Mouse (Mus musculus): Measurements from ENCODE around the gene Stat2.

The Stat2 gene

GRCm38 (mm10) chr10:128270287-128270841 is at the start of gene Stat2:
Stat2 (plus strand) TSS chr10:128270559.
- in situ Hi-C loops (cut with MboI, MseI) = no loop called here

GRCm38 (mm10) chr10:128221533-128222286 is 48.6 kb upstream of the Stat2 start:
- in situ Hi-C loops (cut with MboI, MseI) = no loop called here

DNA sequence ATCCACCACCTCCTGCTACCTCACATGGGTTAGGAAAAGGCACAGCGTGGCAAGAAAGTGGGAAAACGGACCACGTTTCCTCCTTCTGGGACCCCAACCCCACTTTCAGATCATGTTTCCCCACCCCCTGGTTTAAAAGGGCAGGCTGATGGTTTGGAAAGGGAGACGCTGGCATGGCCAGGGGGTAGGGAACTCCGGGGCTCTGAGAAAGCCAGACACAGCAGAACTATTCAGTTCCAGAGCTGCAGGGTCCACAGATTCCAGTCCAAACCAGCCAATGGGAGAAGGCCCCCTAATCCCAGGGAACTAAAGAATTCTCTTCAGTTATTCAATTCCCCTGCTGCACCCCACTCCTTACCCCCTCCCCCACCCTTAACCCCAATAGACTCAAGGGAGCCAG is 45.3 kb upstream of the Stat2 start:
- in situ Hi-C loops (cut with MboI, MseI) = no loop called here

DNA sequence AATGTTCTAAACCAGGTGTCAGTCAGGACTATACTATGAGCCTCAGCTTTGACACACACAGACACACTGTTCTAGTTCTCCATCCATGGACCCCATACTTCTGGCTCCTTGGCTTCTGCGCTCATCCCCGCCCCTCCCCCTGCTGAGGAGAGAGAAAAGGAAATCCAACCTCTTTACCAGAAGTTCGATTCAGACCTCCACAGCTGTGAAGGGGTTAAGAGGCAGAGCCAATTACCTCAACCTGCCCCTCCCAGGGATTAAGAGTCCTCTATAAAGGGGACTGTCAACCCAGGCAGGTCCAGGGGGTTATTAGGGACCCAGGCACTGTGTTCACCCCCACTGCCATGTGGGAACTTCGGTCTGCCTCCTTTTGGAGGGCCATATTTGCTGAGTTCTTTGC is 44.8 kb upstream of the Stat2 start, which contains the start of gene Mip:
Gene Mip, plus strand, starts transcription at position 301 of the 400 bp plus-strand sequence.
- in situ Hi-C loops (cut with MboI, MseI) = no loop called here

GRCm38 (mm10) chr10:128227592-128227991 is 42.8 kb upstream of the Stat2 start:
- in situ Hi-C loops (cut with MboI, MseI) = no loop called here

GRCm38 (mm10) chr10:128228009-128228408 is 42.4 kb upstream of the Stat2 start:
- in situ Hi-C loops (cut with MboI, MseI) = no loop called here

- in situ Hi-C loops (cut with MboI, MseI) = no loop called here
These were observed 39.8 kb upstream of the Stat2 start for GRCm38 (mm10) chr10:128230582-128230981.

DNA sequence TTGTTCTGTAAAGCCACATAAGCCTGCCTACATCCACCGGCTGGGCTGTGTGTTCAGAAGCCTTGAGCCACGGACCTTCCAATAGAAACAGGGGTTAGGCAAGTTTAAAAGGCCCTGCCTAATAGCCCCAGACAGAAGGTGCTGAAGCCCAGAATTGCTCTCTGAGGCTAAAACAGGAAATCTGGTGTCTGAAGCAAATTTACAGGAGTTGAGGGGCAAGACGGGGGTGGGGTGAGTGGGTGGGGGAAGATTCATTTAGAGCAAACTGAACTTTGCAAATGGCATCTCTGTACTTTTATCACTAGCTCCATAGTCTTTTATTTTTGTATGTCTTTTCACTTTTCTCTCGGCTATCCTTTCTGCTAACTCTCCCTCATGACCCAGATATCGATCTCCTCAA is 39.2 kb upstream of the Stat2 start:
- in situ Hi-C loops (cut with MboI, MseI) = no loop called here

- in situ Hi-C loops (cut with MboI, MseI) = no loop called here
These were observed 38.5 kb upstream of the Stat2 start, which contains the start of gene Timeless for GRCm38 (mm10) chr10:128231697-128232419. Timeless (plus strand) TSS chr10:128232065.

- in situ Hi-C loops (cut with MboI, MseI) = no loop called here
These were observed 37.9 kb upstream of the Stat2 start for GRCm38 (mm10) chr10:128232420-128232985.

GRCm38 (mm10) chr10:128236321-128236720 is 34.0 kb upstream of the Stat2 start:
- in situ Hi-C loops (cut with MboI, MseI) = no loop called here

DNA sequence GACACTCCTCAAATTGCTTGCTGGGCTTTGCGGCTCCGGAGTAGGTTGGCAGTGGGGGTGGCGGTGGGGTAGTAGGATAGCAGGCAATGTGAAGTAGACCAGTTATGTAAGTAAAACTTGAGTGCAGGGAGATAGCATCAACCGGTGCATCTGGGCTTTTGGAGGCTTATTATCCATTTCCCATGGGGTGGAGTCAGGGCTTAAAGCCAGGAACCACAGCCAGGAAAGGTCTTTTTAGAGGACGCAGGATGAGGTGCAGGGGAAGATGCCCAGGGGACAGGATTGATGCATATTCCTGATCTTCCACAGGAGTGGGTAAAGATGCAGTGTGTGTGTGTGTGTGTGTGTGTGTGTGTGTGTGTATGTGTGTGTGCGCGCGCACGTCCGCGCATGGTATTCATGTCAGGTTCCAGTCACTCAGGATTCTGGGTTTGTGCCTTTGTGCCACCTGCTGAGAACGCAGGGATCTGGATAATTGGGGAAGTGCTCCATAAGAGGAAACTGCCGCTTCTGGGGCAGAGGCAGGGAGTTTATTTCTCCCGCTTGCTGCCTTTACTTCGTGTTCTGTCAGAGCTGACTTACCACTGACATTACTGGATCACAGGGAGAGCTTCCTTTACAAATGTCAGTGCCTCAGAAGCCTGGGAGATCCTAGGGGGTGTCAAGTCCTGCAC is 32.4 kb upstream of the Stat2 start:
- in situ Hi-C loops (cut with MboI, MseI) = no loop called here

DNA sequence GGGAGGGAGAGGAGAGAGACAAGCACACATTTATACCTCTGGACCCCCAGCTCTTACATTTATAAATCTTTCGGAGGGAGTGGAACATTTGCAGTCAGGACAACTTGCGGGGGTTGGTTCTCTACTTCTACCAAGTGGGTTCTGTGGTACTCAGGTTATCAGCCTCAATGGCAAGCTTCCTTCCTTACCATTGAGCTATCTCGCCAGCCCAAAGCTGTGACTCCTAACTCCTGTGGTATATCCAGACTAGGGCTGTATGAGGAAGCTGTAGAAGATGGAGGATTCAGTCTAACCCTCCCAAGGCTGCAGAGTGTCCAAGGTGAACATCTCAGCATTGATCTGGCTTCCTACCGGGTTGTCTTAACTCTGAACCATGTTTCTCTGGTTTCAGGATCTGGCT is 31.2 kb upstream of the Stat2 start:
- in situ Hi-C loops (cut with MboI, MseI) = no loop called here

DNA sequence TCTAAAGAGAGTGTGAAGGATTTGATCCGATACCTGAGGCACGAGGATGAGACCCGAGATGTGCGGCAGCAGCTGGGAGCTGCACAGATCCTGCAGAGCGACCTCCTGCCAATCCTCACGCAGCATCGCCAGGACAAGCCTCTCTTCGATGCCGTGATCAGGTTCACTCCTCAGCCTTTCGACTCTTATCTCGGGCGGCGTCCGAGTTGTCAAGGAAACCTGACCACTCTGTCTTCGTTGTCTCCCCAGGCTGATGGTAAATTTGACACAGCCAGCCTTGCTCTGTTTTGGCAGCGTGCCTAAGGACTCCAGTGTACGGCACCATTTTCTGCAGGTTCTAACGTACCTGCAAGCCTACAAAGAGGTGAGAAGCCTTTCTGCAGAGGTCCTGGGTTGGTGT is 30.2 kb upstream of the Stat2 start:
- in situ Hi-C loops (cut with MboI, MseI) = no loop called here

DNA sequence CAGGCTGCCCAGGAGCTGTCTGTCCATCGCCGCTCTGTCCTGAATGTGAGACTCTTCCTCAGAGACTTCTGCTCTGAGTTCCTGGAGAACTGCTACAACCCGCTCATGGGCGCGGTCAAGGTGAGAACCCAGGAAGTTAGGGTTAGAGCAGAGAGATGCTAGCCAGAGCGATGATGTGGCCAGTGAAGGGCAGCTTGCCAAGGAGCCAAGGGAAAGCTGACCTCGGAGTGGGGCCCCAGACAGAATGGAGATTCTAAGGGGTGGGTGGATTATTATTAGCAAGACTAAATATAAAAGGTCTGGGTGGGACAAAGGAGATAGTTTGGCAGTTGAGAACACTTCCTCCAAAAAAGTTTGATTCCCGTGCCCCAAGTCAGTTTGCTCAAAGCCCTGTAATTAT is 27.1 kb upstream of the Stat2 start:
- in situ Hi-C loops (cut with MboI, MseI) = no loop called here

DNA sequence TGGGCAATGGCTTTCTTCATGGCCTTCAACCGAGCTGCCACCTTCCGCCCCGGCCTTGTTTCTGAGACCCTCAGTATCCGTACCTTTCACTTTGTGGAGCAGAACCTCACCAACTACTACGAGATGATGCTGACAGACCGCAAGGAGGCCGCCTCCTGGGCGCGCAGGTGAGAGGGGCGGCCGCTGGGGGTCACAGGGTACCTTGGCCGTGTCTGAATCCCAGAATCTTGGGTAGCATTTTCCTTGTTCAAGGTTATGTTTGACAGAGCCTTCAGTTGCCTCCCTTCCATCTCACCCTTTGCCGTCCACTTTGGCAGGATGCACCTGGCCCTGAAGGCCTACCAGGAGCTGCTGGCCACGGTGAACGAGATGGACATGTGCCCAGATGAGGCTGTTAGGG is 26.2 kb upstream of the Stat2 start:
- in situ Hi-C loops (cut with MboI, MseI) = no loop called here

GRCm38 (mm10) chr10:128247020-128247732 is 23.2 kb upstream of the Stat2 start:
- in situ Hi-C loops (cut with MboI, MseI) = no loop called here

- in situ Hi-C loops (cut with MboI, MseI) = no loop called here
These were observed 19.8 kb upstream of the Stat2 start for GRCm38 (mm10) chr10:128250565-128250964.

GRCm38 (mm10) chr10:128253677-128254255 is 16.6 kb upstream of the Stat2 start, which contains the start of gene Apon:
Apon (plus strand) TSS chr10:128254096.
- in situ Hi-C loops (cut with MboI, MseI) = no loop called here

- in situ Hi-C loops (cut with MboI, MseI) = no loop called here
These were observed 14.4 kb upstream of the Stat2 start for GRCm38 (mm10) chr10:128255925-128256324.

DNA sequence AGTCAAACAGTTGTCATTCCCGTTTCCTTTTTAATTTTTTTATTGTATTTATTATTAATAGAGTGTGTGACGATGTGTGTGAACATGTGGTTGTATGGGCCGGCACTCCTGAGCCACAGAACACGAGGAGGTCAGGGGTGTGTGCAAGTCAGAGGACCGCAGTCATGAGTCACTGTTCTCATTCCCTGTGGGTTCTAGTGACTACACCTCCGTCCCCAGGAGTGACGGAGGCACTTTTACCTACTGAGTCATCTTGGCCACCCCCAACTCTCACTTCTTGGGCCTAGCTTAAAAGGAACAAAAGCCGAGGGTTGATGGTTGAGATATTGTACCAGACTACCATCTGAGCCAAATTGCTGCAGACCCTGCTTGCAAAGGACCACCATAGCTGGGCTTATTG is 14.0 kb upstream of the Stat2 start:
- in situ Hi-C loops (cut with MboI, MseI) = no loop called here
